Mouse (Mus musculus): ENCODE results near the gene Dohh.

GRCm38 (mm10) chr10:81428507-81428870, 44.3 kb downstream of the Dohh start:
- no peak for TF ChIP-seq CTCF (IDR thresholded peaks at IDR 0.05; ENCODE audit: extremely low read depth, insufficient read length, insufficient replicate concordance, low read depth, low read length)
- TF ChIP-seq POLR2A (IDR thresholded peaks at IDR 0.05; ENCODE audit: low read depth, low read length) = no peak

Measured in small intestine, adult 2 months (tissue).